Mouse (Mus musculus) brown adipose tissue, adult 24 weeks (tissue): ENCODE data around the gene Atp13a3. TPM values are rescaled to one million over a fixed set of nuclear protein-coding genes. Genes with fewer than 3 reads are reported as not detected.
A peak's percentile ranks its signal among the peaks of the same experiment; 100 is the strongest.
"Not testable (repeated sequence)": the region's sequence is repeated elsewhere in the genome, so short reads cannot be mapped to it uniquely, and the experiment has no call there.

Source experiments
- H3K27ac ChIP-seq: fragments of 200-500 bp; replicated peaks from 2 replicates; pipeline ENCODE4 v1.5.1; 2012; ENCODE audit warnings: low read depth, mild to moderate bottlenecking, low read length
- H3K4me1 ChIP-seq: fragments of 200-500 bp; 2 replicates; pipeline ENCODE4 v1.6.1; 2012; ENCODE audit warnings: low read length, mixed read lengths; ENCODE audit not compliant: control insufficient read depth, insufficient read depth, insufficient read length
- H3K4me3 ChIP-seq: fragments of 200-500 bp; 2 replicates; pipeline ENCODE4 v1.5.1; 2012; ENCODE audit warnings: low read depth, mild to moderate bottlenecking, low read length, moderate library complexity; ENCODE audit not compliant: insufficient read depth
- polyA plus RNA-seq: library from polyadenylated mRNA; stranded (reverse); fragments of >200 nt; gene quantifications from 2 replicates; pipeline ENCODE4 v1.2.4, GENCODE M21; 2012; ENCODE audit not compliant: missing spikeins, insufficient read depth, insufficient read length

The Atp13a3 gene
- polyA plus RNA-seq, 1 experiment, result 31.4 TPM

DNA sequence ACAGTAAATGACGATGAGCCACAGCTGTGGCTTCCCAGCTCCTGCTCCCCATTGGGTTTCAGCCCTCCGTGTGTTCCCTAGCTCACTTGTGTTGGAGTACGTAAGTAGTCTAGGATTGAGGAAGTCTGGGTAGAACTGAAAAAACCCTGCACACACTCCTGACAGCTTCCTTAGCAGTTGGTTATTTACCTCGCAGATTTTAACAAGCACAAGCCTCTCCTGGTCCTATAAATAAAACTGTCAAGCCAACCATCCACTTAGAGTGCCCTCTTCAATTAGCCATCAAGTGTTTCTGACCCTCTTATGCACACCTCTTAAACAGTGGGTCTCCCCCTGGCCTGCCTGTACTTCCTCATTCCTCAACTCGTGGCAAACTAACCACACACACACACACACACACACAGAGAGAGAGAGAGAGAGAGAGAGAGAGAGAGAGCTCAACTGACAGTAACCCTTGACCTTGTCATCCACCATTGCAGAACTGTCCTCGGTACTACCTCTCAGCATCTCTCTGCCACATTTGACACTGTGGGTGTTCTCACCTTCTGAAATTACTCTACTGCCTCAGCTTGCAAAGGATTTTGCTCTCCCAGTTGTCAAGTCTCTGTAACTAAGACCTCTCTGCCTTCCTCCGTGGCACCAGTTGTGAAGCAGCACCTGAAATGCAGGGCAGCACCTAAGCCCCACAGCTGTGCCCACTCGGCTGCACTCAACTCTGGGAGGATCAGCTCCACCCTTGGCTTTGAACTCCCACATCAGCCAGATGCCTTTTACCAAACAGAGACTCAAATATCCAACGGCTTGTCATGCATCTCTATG, 15.7 kb downstream of the Atp13a3 start:
- Histone ChIP-seq H3K27ac (peak overlapping the region; percentile 83), H3K4me1 (peaks cover 6% of the 10 kb centered on the region), H3K4me3 (peak overlapping the region; percentile 92; the same call in 1 of the 2 replicates)

DNA sequence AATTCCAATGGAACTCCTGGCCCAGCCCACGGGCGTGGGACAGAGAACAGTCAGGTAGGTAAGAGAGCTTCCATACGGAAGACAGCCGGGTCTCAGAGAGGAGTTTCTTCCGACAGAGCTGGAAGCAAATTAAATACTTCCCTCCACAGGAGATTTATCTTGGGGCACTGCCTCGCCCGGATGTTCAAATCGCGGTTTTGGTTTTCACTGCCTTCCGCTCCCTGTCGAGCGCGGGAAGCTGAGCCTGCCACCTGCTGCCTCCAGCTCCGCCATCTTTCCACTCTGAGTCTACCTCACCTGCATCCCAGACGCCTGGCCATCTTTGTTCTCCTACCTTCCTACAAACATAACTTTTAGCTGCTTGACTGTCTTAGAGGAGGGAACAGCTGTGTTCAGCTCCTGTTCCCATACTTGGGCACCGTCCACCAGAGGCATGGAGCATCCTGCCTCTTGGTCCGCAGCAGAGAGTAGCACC, 16.5 kb downstream of the Atp13a3 start:
- H3K27ac ChIP-seq, result peak overlapping the region; percentile 83
- peak overlapping the region; percentile 92 for H3K4me3 ChIP-seq
- H3K4me1 ChIP-seq, result peaks cover 6% of the 10 kb centered on the region

- Histone ChIP-seq H3K4me1 (peaks cover 6% of the 10 kb centered on the region), H3K4me3 (peak overlapping the region; percentile 92), H3K27ac (peak overlapping the region; percentile 83)
Measured at GRCm38 (mm10) chr16:30388522-30389209, 17.1 kb downstream of the Atp13a3 start.

- Histone ChIP-seq H3K4me3 (peak overlapping the region; percentile 92), H3K27ac (peak overlapping the region; percentile 61), H3K4me1 (peaks cover 6% of the 10 kb centered on the region)
Measured at GRCm38 (mm10) chr16:30387871-30388460, 17.8 kb downstream of the Atp13a3 start.

- H3K27ac ChIP-seq, result no peak overlapping the region
- H3K4me3 ChIP-seq, result peak overlapping the region; percentile 42
- H3K4me1 ChIP-seq, result peaks cover 6% of the 10 kb centered on the region
Measured at GRCm38 (mm10) chr16:30386911-30387439, 18.8 kb downstream of the Atp13a3 start.

GRCm38 (mm10) chr16:30385531-30385930, 20.2 kb downstream of the Atp13a3 start:
- H3K4me1 ChIP-seq, result peaks cover 6% of the 10 kb centered on the region
- H3K27ac ChIP-seq, result no peak overlapping the region
- no peak overlapping the region for H3K4me3 ChIP-seq

DNA sequence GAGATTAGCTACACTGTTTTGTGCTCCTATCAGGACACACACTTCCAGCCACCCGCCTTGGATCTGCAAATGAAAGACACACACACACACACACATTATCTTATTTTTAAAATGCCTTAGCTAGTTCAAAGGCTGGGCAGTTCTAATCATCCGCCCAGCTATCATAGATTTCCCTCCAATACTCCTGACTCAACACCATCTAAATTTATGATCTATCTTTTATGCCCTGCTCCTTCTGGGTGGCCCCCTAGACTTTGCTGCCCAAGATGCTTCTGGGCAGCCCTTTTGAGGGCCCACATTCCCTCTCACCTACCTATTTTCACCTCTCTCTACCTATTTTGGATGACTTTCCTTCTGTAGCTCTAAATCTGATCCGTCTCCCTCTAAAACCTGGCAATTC, 29.5 kb downstream of the Atp13a3 start:
- H3K27ac ChIP-seq, result no peak overlapping the region
- no peak overlapping the region for H3K4me3 ChIP-seq
- no peaks in the 10 kb centered on the region for H3K4me1 ChIP-seq

- Histone ChIP-seq H3K4me3 (no peak overlapping the region), H3K27ac (no peak overlapping the region), H3K4me1 (no peaks in the 10 kb centered on the region)
Measured at GRCm38 (mm10) chr16:30374927-30375326, 30.8 kb downstream of the Atp13a3 start.

DNA sequence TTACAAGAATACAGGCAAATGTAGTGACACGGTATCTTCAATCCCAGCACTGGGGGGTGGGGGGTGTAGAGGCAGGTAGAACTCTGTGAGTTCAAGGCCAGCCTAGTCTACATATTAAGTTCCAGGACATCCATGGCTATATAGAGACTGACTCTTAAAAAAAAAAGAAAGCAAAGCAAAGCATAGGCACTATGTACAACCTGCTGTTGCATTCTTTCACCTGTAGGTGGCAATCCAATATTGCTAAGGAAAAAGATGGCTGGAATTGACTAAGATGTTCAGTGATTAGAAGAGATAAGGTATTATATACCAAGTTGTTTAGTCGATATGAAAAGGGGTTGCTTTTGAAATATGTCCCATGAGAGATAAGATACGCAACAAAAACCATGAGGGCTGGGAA, 31.5 kb downstream of the Atp13a3 start:
- Histone ChIP-seq H3K4me3 (no peak overlapping the region), H3K27ac (no peak overlapping the region), H3K4me1 (no peaks in the 10 kb centered on the region; the same call in 1 of the 2 replicates)

- not testable (repeated sequence) for H3K4me1 ChIP-seq, H3K4me3 ChIP-seq, H3K27ac ChIP-seq
Measured at GRCm38 (mm10) chr16:30373286-30373685, 32.5 kb downstream of the Atp13a3 start.

DNA sequence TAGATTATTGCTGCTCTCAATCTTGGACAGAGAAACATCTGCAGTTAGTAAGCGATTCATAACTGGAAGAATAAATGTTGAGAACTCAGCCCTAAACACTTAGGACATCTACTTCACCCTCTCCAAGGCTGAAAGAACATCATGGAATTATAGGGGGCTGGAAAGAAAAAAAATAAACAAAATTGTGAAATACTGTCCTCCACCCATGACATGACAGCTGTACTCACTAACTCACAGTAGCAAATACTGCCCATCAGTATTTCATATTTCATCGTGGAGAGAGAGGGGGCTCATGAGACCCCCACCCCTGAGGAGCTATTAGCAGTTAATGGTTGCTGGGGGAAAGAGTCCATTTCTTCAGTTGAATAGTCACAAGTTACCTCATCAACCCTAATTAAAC, 38.4 kb downstream of the Atp13a3 start:
- Histone ChIP-seq H3K27ac (no peak overlapping the region), H3K4me3 (no peak overlapping the region), H3K4me1 (peaks cover 2% of the 10 kb centered on the region)

- peaks cover 2% of the 10 kb centered on the region for H3K4me1 ChIP-seq
- no peak overlapping the region for H3K27ac ChIP-seq
- no peak overlapping the region for H3K4me3 ChIP-seq
Measured at GRCm38 (mm10) chr16:30364604-30365003, 41.2 kb downstream of the Atp13a3 start.

DNA sequence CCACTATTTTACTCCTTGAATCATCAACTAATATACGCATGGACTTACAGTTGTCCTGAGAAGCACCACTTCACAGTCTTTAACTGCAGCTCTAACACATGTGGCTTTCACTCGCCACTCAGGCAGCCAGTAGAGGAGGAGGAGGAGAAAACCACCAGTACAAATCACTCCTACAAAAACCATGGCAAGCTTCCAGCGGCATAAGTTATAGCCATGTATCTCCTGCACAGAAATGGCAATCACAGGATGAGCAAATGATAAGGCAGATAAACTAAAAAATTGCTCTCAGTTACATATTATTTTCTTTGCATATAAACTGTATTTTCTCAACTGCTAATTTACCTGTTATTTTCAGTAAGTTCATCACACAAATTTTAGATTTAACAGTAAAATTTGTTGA, 43.2 kb downstream of the Atp13a3 start:
- Histone ChIP-seq H3K4me3 (no peak overlapping the region), H3K4me1 (no peaks in the 10 kb centered on the region), H3K27ac (no peak overlapping the region)

- H3K4me1 ChIP-seq, H3K27ac ChIP-seq, H3K4me3 ChIP-seq: not testable (repeated sequence)
Measured at GRCm38 (mm10) chr16:30353489-30353888, 52.3 kb downstream of the Atp13a3 start.

- Histone ChIP-seq H3K27ac (no peak overlapping the region), H3K4me3 (no peak overlapping the region), H3K4me1 (peaks cover 9% of the 10 kb centered on the region)
Measured at GRCm38 (mm10) chr16:30314236-30314635, 91.5 kb downstream of the Atp13a3 start.
